Mouse (Mus musculus) liver, embryonic 12.5 days (tissue): ENCODE data around the gene Orm1. TPM values are rescaled to one million over a fixed set of nuclear protein-coding genes. Genes with fewer than 3 reads are reported as not detected.

ENCODE experiments used
- ATAC-seq: fragments of 200-750 bp; cut with Nextera tagmentation; 2 replicates; pipeline ENCODE4 v1.8.0; 2017; ENCODE audit warnings: moderate number of reproducible peaks, mild to moderate bottlenecking, moderate library complexity
- H3K27ac ChIP-seq: fragments of 300-500 bp; sonication (generic); 2 replicates; pipeline ENCODE4 v1.5.1; 2016; ENCODE audit warnings: mild to moderate bottlenecking
- H3K27me3 ChIP-seq: fragments of 300-500 bp; sonication (generic); replicated peaks from 2 replicates; pipeline ENCODE4 v1.6.1; 2016; ENCODE audit warnings: mild to moderate bottlenecking, moderate library complexity
- H3K36me3 ChIP-seq: fragments of 300-500 bp; sonication (generic); 2 replicates; pipeline ENCODE4 v1.6.1; 2016; ENCODE audit warnings: mild to moderate bottlenecking, moderate library complexity
- H3K4me1 ChIP-seq: fragments of 300-500 bp; sonication (generic); 2 replicates; pipeline ENCODE4 v1.6.1; 2016
- H3K4me2 ChIP-seq: fragments of 300-500 bp; sonication (generic); 2 replicates; pipeline ENCODE4 v1.6.1; 2016; ENCODE audit warnings: mild to moderate bottlenecking, moderate library complexity
- H3K4me3 ChIP-seq: fragments of 300-500 bp; sonication (generic); 2 replicates; pipeline ENCODE4 v1.5.1; 2016; ENCODE audit warnings: mild to moderate bottlenecking, moderate library complexity
- H3K9ac ChIP-seq: fragments of 300-500 bp; sonication (generic); 2 replicates; pipeline ENCODE4 v1.6.1; 2016; ENCODE audit warnings: mild to moderate bottlenecking, moderate library complexity
- H3K9me3 ChIP-seq: fragments of 300-500 bp; sonication (generic); replicated peaks from 2 replicates; pipeline ENCODE4 v1.6.1; 2016; ENCODE audit warnings: mild to moderate bottlenecking, moderate library complexity
- WGBS: fragments of 180-500 bp; shearing (Covaris S2); methylation state at CpG from one replicate; pipeline ENCODE4 v1.1.7; 2016; ENCODE audit not compliant: insufficient replicate concordance; 5-methylcytosine and 5-hydroxymethylcytosine counted together
- polyA plus RNA-seq: library from polyadenylated mRNA; unstranded; fragments of >200 nt; fragmentation: Nextera tagmentation; extraction: Ambion mirVana; gene quantifications from 2 replicates; pipeline ENCODE4 v1.2.1, GENCODE M21; 2016

Gene Orm1
- polyA plus RNA-seq, 1 experiment from 2014 or later = not detected

DNA sequence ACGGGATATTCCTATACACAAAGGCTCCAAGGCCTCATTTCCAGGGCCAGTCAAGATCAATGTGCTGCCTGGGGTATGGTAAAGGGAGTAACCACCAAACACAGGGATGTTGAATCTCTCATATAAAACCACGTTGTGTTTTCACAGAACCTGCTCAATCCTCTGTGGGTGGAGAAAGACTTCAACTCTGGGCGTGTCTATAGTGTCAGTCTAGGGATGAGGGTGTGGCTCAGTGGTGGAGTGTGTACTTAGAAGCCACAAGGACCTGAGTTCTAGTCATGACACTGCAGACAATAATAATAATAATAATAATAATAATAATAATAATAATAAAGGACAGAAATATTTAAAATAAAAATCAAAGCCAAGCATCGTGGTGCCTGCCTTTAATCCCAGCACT lies 39.9 kb downstream of the Orm1 start:
- Histone ChIP-seq H3K27ac (peak overlapping the region; percentile 83), H3K36me3 (peaks cover 56% of the 10 kb centered on the region), H3K4me3 (no peak overlapping the region), H3K9ac (no peak overlapping the region), H3K9me3 (no peaks in the 10 kb centered on the region), H3K27me3 (no peaks in the 10 kb centered on the region), H3K4me1 (peaks cover 49% of the 10 kb centered on the region), H3K4me2 (no peak overlapping the region)
- 85% methylated on average over 4 of the region's 4 CpGs for WGBS
- ATAC-seq = peak; percentile 65

DNA sequence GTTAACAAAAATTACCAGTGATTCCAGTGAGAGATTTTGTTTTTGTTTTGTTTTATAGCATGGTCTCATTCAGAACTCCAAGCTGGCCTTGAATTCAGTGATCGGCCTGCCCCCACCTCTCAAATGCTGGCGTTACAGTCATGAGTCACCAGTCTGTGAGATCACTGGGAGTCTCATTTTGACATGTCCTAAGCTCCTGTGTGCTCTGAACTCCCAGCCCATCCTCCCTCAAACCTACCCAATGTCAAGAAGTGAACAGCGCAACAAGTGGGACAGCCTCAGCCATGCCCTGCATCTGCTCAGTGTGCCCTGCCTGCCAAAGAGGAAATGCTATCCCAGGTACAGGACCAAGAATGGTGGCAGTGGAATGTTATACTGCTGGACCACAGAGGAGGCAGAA lies 40.9 kb downstream of the Orm1 start:
- Histone ChIP-seq H3K4me3 (no peak overlapping the region), H3K4me1 (peaks cover 59% of the 10 kb centered on the region), H3K36me3 (peaks cover 46% of the 10 kb centered on the region), H3K27me3 (no peaks in the 10 kb centered on the region), H3K27ac (0 out of 2 replicates have a peak overlapping the region, but pooled peaks have one; percentile 12), H3K4me2 (no peak overlapping the region), H3K9ac (no peak overlapping the region), H3K9me3 (no peaks in the 10 kb centered on the region)
- 84% methylated on average over 3 of the region's 3 CpGs for WGBS
- no peak for ATAC-seq

DNA sequence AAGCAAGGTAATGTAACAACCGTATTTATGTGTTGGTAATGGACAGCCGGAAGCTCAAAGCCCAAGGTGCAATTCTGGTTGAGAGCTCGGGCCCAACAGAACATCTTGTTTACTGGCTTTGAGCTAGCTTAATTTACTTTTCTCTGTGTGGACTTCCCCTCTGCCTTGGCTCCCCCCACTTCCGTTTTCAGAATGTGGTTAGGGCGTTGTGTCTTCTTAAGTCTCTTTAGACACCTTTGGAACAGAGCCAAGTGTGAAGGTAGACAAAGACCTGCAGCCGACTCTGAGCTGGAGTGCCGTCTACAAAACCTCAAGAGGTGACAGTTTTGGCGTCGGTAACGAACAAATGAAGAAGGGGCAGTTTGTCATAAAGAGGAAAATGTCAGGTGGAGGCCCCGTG lies 41.4 kb downstream of the Orm1 start:
- Histone ChIP-seq H3K4me2 (no peak overlapping the region), H3K4me1 (peaks cover 64% of the 10 kb centered on the region)

DNA sequence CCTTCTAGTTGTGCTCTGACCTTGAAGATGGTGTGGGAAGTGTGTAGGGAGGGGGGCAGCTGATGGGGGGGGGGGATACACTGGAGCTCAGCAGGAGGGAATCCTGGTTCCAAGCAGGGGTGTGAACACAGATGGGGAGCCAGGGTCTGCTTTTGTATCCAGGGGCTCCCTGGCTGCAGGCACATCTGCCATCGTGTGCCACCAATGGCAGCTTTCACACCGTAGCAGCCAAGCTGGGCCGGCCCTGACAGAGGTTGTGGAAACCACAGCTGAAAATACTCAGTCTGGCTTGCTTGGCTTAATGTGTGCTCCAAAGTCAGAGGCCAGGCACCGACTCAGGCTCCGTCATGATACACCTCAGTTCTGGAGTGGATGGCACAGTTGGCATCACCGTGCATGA lies 43.7 kb downstream of the Orm1 start:
- Histone ChIP-seq H3K9ac (no peak overlapping the region), H3K27ac (no peak overlapping the region), H3K27me3 (no peaks in the 10 kb centered on the region), H3K9me3 (no peaks in the 10 kb centered on the region), H3K36me3 (peaks cover 37% of the 10 kb centered on the region; the same call in 1 of the 2 replicates), H3K4me2 (no peak overlapping the region), H3K4me1 (peaks cover 63% of the 10 kb centered on the region), H3K4me3 (no peak overlapping the region)
- WGBS = 84% methylated on average over 6 of the region's 6 CpGs
- ATAC-seq = no peak

More for the DNA sequence above, 41.4 kb downstream of the Orm1 start:
- H3K27me3 ChIP-seq = no peaks in the 10 kb centered on the region
- no peaks in the 10 kb centered on the region for H3K9me3 ChIP-seq
- H3K9ac ChIP-seq = no peak overlapping the region
- H3K36me3 ChIP-seq = peaks cover 40% of the 10 kb centered on the region
- H3K4me3 ChIP-seq = no peak overlapping the region
- no peak for ATAC-seq
- H3K27ac ChIP-seq = 0 out of 2 replicates have a peak overlapping the region, but pooled peaks have one; percentile 12
- WGBS = 43% methylated on average over 11 of the region's 11 CpGs

DNA sequence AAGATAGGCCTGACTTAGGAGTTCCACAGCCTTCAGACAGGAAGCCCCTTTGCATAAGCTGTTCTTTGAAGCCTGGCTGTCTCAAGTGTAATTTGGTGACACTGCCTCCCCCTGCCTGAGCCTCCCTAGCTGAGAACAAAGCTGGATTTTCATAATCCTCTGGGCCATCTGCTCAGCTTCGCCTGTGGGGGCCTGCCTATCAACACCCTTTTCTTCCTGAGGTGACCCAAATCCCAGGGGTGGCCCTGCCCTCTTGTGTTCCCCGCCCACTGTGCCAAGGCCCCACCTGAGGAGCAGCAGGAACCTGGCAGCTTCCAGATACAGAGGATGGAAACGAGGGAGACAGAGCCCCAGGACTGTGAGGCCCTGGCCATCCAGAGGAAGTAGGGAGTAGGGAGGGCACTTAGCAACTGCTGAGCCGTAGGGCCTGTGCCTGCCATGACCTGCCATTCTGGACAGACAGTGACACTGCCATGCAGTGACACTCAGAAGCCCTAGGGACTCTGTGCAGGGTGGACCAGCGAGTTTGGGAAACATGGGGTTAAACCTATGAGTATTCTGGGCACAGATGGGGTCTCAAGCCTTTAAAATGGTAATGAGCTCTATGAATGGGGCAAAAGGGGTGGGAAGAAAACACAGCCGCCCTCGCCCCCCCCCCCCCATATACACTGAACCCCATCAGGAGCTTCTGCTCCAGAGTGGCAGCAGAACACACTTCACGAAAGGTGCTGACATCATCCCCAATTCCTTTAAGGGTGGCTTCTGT lies 44.9 kb downstream of the Orm1 start:
- Histone ChIP-seq H3K9ac (peak overlapping the region; percentile 43), H3K4me2 (no peak overlapping the region), H3K4me1 (peaks cover 50% of the 10 kb centered on the region), H3K36me3 (peaks cover 40% of the 10 kb centered on the region), H3K4me3 (no peak overlapping the region), H3K27me3 (no peaks in the 10 kb centered on the region), H3K9me3 (no peaks in the 10 kb centered on the region), H3K27ac (peak overlapping the region; percentile 42; the same call in 1 of the 2 replicates)
- WGBS = 52% methylated on average over 8 of the region's 8 CpGs
- peak; percentile 21; the same call in 1 of the 2 replicates for ATAC-seq

DNA sequence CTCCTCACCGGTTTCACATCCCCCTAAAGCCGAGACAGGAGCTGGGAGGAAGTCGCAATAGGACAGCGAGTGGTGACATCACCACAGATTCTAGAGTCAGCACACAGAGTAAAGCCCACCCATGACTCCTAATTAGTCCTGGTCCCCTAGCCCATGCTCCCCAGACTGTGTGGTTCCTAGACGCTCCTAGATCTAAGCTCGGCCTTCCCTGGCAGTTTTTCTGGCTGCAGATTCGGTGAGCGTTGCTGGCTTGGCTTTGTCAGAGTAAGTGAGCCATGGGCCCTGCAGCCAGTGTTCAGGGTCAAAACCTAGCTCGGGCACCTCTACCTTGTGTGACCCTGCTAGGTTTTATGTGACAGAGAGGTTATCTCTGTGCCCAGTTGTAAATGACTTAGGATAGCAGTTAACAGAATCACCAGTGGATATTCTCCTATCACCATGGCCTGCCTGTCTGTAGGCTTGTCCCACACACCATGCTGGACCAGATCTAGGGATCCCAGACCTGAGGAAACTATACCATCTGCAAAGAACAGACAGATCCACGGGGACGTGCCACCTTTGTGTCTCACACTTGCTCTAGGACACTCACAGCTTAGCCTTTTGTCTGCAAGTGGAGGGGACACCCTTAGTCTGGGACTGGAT lies 45.6 kb downstream of the Orm1 start:
- ATAC-seq = peak; percentile 61
- Histone ChIP-seq H3K9ac (no peak overlapping the region), H3K27ac (no peak overlapping the region), H3K4me3 (no peak overlapping the region), H3K9me3 (no peaks in the 10 kb centered on the region), H3K27me3 (no peaks in the 10 kb centered on the region), H3K4me2 (no peak overlapping the region), H3K4me1 (peaks cover 47% of the 10 kb centered on the region), H3K36me3 (peaks cover 46% of the 10 kb centered on the region)
- 61% methylated on average over 11 of the region's 11 CpGs for WGBS

DNA sequence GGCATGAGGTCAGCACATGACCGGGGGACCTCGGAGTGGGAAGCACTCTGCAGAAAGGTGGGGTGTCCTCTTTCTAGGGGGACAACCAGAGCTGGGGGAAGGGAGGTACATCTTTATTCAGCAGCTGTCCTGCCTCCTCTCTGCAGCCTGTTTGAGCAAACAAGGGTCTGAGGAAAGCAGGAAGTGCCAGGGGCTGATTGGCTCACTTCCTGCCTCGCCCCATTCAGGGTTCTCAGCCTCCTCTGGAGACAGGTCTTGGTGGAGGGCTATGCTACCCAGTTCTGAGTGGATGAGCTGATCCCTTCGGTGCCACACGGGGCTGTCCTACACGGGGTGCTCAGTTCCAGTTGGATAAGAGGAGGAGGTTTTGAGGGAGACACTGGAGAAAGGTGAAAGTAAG lies 47.0 kb downstream of the Orm1 start:
- no peaks in the 10 kb centered on the region for H3K27me3 ChIP-seq
- ATAC-seq = no peak
- peaks cover 35% of the 10 kb centered on the region for H3K4me1 ChIP-seq
- peaks cover 40% of the 10 kb centered on the region for H3K36me3 ChIP-seq
- H3K27ac ChIP-seq = no peak overlapping the region
- H3K4me3 ChIP-seq = no peak overlapping the region
- H3K9ac ChIP-seq = no peak overlapping the region
- 61% methylated on average over 6 of the region's 6 CpGs for WGBS
- no peaks in the 10 kb centered on the region for H3K9me3 ChIP-seq
- no peak overlapping the region for H3K4me2 ChIP-seq

Other genes with a start within 250 kb of the Orm1 start
- gene Ambp, start 189.8 kb upstream of the Orm1 start, polyA plus RNA-seq = 586 and 615 TPM in 2 replicates
- gene Kif12, start 172.4 kb upstream of the Orm1 start, polyA plus RNA-seq = 7.1 and 7.2 TPM in 2 replicates
- gene Col27a1, start 130.6 kb upstream of the Orm1 start, polyA plus RNA-seq = 2.3 and 2.7 TPM in 2 replicates
- not detected in 2 replicates for gene Orm3, start 11.6 kb downstream of the Orm1 start, polyA plus RNA-seq
- gene Orm2, start 17.9 kb downstream of the Orm1 start, polyA plus RNA-seq = not detected in 2 replicates
- gene Akna, start 58.8 kb downstream of the Orm1 start, polyA plus RNA-seq = 5.4 and 5.7 TPM in 2 replicates
- gene Whrn, start 151.4 kb downstream of the Orm1 start, polyA plus RNA-seq = 1.1 and 1.4 TPM in 2 replicates
- 124 and 125 TPM in 2 replicates for gene Atp6v1g1, start 200.2 kb downstream of the Orm1 start, polyA plus RNA-seq
- 7.5 and 7.8 TPM in 2 replicates for gene Tmem268, start 214.2 kb downstream of the Orm1 start, polyA plus RNA-seq